Mouse (Mus musculus): Measurements from ENCODE around the gene Gc. TPM values are rescaled to one million over a fixed set of nuclear protein-coding genes. Genes with fewer than 3 reads are reported as not detected.

Gene Gc
- polyA plus RNA-seq (2021; fragmentation: Nextera tagmentation): not detected in 2 replicates
- long read RNA-seq, experiment 1: 0 reads
- long read RNA-seq, experiment 2: 0 reads

GRCm38 (mm10) chr5:89457554-89458062 is at the start of gene Gc:
Gc (minus strand) TSS chr5:89457898.

Other genes starting within 250 kb of the Gc start
- gene Npffr2, start 69.5 kb upstream of the Gc start, polyA plus RNA-seq (2021; fragmentation: Nextera tagmentation): not detected in 2 replicates